Mouse (Mus musculus) CH12.LX (cell line): ENCODE measurements around the gene Yif1b. TPM values are rescaled to one million over a fixed set of nuclear protein-coding genes. Genes with fewer than 3 reads are reported as not detected.

Experiments used
- DNase-seq: peaks from one replicate; pipeline ENCODE4 v3.0.0-alpha.2; 2013; ENCODE audit errors: extremely low read depth
- H3K27ac ChIP-seq: 2 replicates; pipeline ENCODE4 v1.5.1; 2012; ENCODE audit warnings: low read depth, mild to moderate bottlenecking, control low read depth, moderate library complexity; ENCODE audit not compliant: insufficient read depth
- H3K27me3 ChIP-seq: replicated peaks from 2 replicates; pipeline ENCODE3; 2012; ENCODE audit warnings: inconsistent platforms
- H3K36me3 ChIP-seq, 2 experiments: replicated peaks in 1 of 2; 2 replicates each; pipeline versions ENCODE3 to v1.6.1; 2012; ENCODE audit warnings: inconsistent platforms in 1 of 2, low read length in 1 of 2, mild to moderate bottlenecking in 1 of 2, mixed read lengths in 1 of 2, moderate library complexity in 1 of 2; ENCODE audit not compliant: control insufficient read depth in 1 of 2, insufficient read depth in 1 of 2
- H3K4me1 ChIP-seq, 2 experiments: 2 replicates each; pipeline ENCODE4 v1.6.1; 2012; ENCODE audit warnings: inconsistent platforms in 1 of 2, moderate library complexity in 1 of 2; ENCODE audit not compliant: insufficient read depth in 2 of 2, control insufficient read depth in 1 of 2
- H3K4me2 ChIP-seq: 2 replicates; pipeline ENCODE4 v1.6.1; 2012; ENCODE audit warnings: low read depth, mild to moderate bottlenecking, control low read depth; ENCODE audit not compliant: poor library complexity, insufficient read depth, severe bottlenecking
- H3K4me3 ChIP-seq, 3 experiments: fragments of 150-350 bp in 1 of 3; sonication (generic) in 1 of 3; replicated peaks in 1 of 3; 2 replicates each; pipeline versions ENCODE3 to v1.5.1; 2011 to 2012; ENCODE audit warnings: low read depth in 2 of 3, low read length in 2 of 3, mild to moderate bottlenecking in 2 of 3, moderate library complexity in 2 of 3, control low read depth in 1 of 3, improper control_type of control experiment in 1 of 3, inconsistent platforms in 1 of 3, mixed read lengths in 1 of 3; ENCODE audit not compliant: poor library complexity in 1 of 3
- H3K79me2 ChIP-seq: replicated peaks from 2 replicates; pipeline ENCODE4 v1.6.1; 2012; ENCODE audit warnings: mild to moderate bottlenecking, moderate library complexity; ENCODE audit not compliant: control insufficient read depth, poor library complexity, insufficient read depth, severe bottlenecking; ENCODE audit errors: extremely low read depth
- H3K9ac ChIP-seq: 2 replicates; pipeline ENCODE4 v1.6.1; 2012; ENCODE audit warnings: low read depth, mild to moderate bottlenecking, control low read depth, moderate library complexity; ENCODE audit not compliant: insufficient read depth
- H3K9me3 ChIP-seq: replicated peaks from 2 replicates; pipeline ENCODE3; 2012; ENCODE audit warnings: low read length, inconsistent platforms, mixed read lengths
- BHLHE40 ChIP-seq: IDR thresholded peaks from 2 replicates; pipeline ENCODE4 v1.6.1; 2011; ENCODE audit warnings: mild to moderate bottlenecking, low read depth, low read length, improper control_type of control experiment
- CHD1 ChIP-seq: IDR thresholded peaks from 2 replicates; pipeline ENCODE4 v1.6.1; 2012; ENCODE audit warnings: low read depth, low read length, improper control_type of control experiment, inconsistent platforms
- CHD2 ChIP-seq: IDR thresholded peaks from 2 replicates; pipeline ENCODE4 v1.6.1; 2011; ENCODE audit warnings: low read length, improper control_type of control experiment
- CTCF ChIP-seq, 2 experiments: IDR thresholded peaks in 1 of 2; conservative IDR thresholded peaks in 1 of 2; 2 replicates each; pipeline ENCODE4 v1.5.1; 2011 to 2012; ENCODE audit warnings: low read depth in 2 of 2, low read length in 2 of 2, improper control_type of control experiment in 1 of 2, inconsistent platforms in 1 of 2, mild to moderate bottlenecking in 1 of 2, moderate library complexity in 1 of 2
- ELF1 ChIP-seq: IDR thresholded peaks from 2 replicates; pipeline ENCODE4 v1.6.1; 2014; ENCODE audit warnings: low read depth, mild to moderate bottlenecking, inconsistent platforms, low read length, improper control_type of control experiment
- EP300 ChIP-seq: IDR thresholded peaks from 2 replicates; pipeline ENCODE4 v1.6.1; 2011; ENCODE audit warnings: low read length, improper control_type of control experiment
- ETS1 ChIP-seq: conservative IDR thresholded peaks from 2 replicates; pipeline ENCODE4 v1.6.1; 2012; ENCODE audit warnings: low read depth, mild to moderate bottlenecking, inconsistent platforms, low read length, improper control_type of control experiment, moderate library complexity
- HCFC1 ChIP-seq: IDR thresholded peaks from 2 replicates; pipeline ENCODE4 v1.6.1; 2012; ENCODE audit warnings: low read depth, mild to moderate bottlenecking, inconsistent platforms, low read length, improper control_type of control experiment
- JUN ChIP-seq: IDR thresholded peaks from 2 replicates; pipeline ENCODE4 v1.6.1; 2011; ENCODE audit warnings: low read depth, mild to moderate bottlenecking, low read length, improper control_type of control experiment, moderate library complexity; ENCODE audit not compliant: insufficient read depth
- JUND ChIP-seq: conservative IDR thresholded peaks from 2 replicates; pipeline ENCODE4 v1.6.1; 2011; ENCODE audit warnings: low read depth, low read length, improper control_type of control experiment
- KAT2A ChIP-seq: IDR thresholded peaks from 2 replicates; pipeline ENCODE4 v1.6.1; 2012; ENCODE audit warnings: low read length, improper control_type of control experiment, inconsistent platforms; ENCODE audit not compliant: insufficient replicate concordance
- MAFK ChIP-seq: IDR thresholded peaks from 2 replicates; pipeline ENCODE4 v1.6.1; 2011; ENCODE audit warnings: low read length, improper control_type of control experiment; ENCODE audit not compliant: insufficient replicate concordance
- MAZ ChIP-seq: IDR thresholded peaks from 2 replicates; pipeline ENCODE4 v1.6.1; 2012; ENCODE audit warnings: low read depth, mild to moderate bottlenecking, inconsistent platforms, low read length, improper control_type of control experiment, moderate library complexity
- MEF2A ChIP-seq: IDR thresholded peaks from 2 replicates; pipeline ENCODE4 v1.6.1; 2014; ENCODE audit warnings: low read depth, mild to moderate bottlenecking, inconsistent platforms, low read length, improper control_type of control experiment, borderline replicate concordance
- MYC ChIP-seq: IDR thresholded peaks from 2 replicates; pipeline ENCODE4 v1.6.1; 2011; ENCODE audit warnings: low read depth, mild to moderate bottlenecking, improper control_type of control experiment, low read length
- NELFE ChIP-seq: IDR thresholded peaks from 2 replicates; pipeline ENCODE4 v1.6.1; 2011; ENCODE audit warnings: low read depth, low read length, improper control_type of control experiment
- NRF1 ChIP-seq: IDR thresholded peaks from 2 replicates; pipeline ENCODE4 v1.6.1; 2014; ENCODE audit warnings: low read depth, mild to moderate bottlenecking, inconsistent platforms, low read length, improper control_type of control experiment, moderate library complexity
- POLR2A ChIP-seq: IDR thresholded peaks from 2 replicates; pipeline ENCODE4 v1.6.1; 2011; ENCODE audit warnings: low read depth, mild to moderate bottlenecking, improper control_type of control experiment, low read length
- POLR2AphosphoS2 ChIP-seq: IDR thresholded peaks from 2 replicates; pipeline ENCODE4 v1.6.1; 2011; ENCODE audit warnings: low read depth, low read length, improper control_type of control experiment
- RAD21 ChIP-seq: IDR thresholded peaks from 2 replicates; pipeline ENCODE4 v1.6.1; 2011; ENCODE audit warnings: low read depth, mild to moderate bottlenecking, low read length, improper control_type of control experiment, moderate library complexity
- SIN3A ChIP-seq: IDR thresholded peaks from 2 replicates; pipeline ENCODE4 v1.6.1; 2012; ENCODE audit warnings: low read length, improper control_type of control experiment, inconsistent platforms
- SMC3 ChIP-seq: IDR thresholded peaks from 2 replicates; pipeline ENCODE4 v1.6.1; 2011; ENCODE audit warnings: low read depth, low read length, improper control_type of control experiment
- TBP ChIP-seq: conservative IDR thresholded peaks from 2 replicates; pipeline ENCODE4 v1.6.1; 2011; ENCODE audit warnings: low read depth, low read length, improper control_type of control experiment
- TCF12 ChIP-seq: IDR thresholded peaks from 2 replicates; pipeline ENCODE4 v1.6.1; 2014; ENCODE audit warnings: low read depth, mild to moderate bottlenecking, inconsistent platforms, low read length, improper control_type of control experiment
- ZMIZ1 ChIP-seq: IDR thresholded peaks from 2 replicates; pipeline ENCODE4 v1.6.1; 2012; ENCODE audit warnings: low read depth, mild to moderate bottlenecking, inconsistent platforms, low read length, improper control_type of control experiment
- ZNF384 ChIP-seq: IDR thresholded peaks from 2 replicates; pipeline ENCODE4 v1.6.1; 2012; ENCODE audit warnings: low read depth, low read length, improper control_type of control experiment, inconsistent platforms
- dilution Hi-C: fragments of 300-500 bp; cut with MboI; formaldehyde crosslinking; loops from 2 replicates; pipeline ENCODE4 v1.14.3; 2020; ENCODE audit warnings: low sequenced_read_pairs; ENCODE audit not compliant: extremely low pct_unique_long_range_greater_than_20kb, extremely low pct_ligation_motif_present
- in situ Hi-C: fragments of 300-500 bp; cut with MboI; formaldehyde crosslinking; loops from 3 replicates; pipeline ENCODE4 v1.14.3; 2019; ENCODE audit warnings: low sequenced_read_pairs, low pct_ligation_motif_present, low pct_unique_long_range_greater_than_20kb, mixed read lengths
- polyA plus RNA-seq: library from polyadenylated mRNA; unstranded; fragments of >175 nt; gene quantifications from 2 replicates; pipeline ENCODE4 v1.2.1, GENCODE M21; 2012; ENCODE audit warnings: low read depth; ENCODE audit not compliant: insufficient read length
- total RNA-seq, 2 experiments: library from RNA; depleted of rRNA; stranded (reverse); fragments of 300-350 nt in 1 of 2; fragments of >200 nt in 1 of 2; gene quantifications; 2 replicates each; pipeline ENCODE4 v1.2.3; 2012 to 2014

The Yif1b gene
- total and polyA plus RNA-seq, 3 experiments = 63.0 to 99.4 (median 69.4) TPM

DNA sequence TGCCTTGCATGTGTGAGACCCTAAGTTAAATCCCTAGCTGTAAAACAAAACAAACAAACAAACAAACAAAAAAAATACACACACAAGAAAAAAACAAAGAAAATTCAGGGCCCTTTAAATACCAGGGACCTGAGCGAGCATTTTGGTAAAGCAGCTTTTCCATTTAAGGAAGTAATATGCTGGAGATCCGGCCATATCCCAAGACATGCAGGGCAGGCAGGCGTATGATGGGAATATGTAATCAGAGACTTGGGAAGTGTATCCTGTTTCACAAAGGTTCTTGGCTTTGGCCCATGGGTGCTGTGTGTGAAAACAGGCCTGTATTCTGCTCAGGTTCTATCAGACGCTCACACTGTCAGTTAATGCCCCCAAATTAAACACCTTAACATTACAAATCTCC lies 39.4 kb downstream of the Yif1b start:
- Histone ChIP-seq H3K36me3 (no peaks in the 10 kb centered on the region), H3K27ac (no peak overlapping the region), H3K4me1 (peaks cover 0 to 4% of the 10 kb centered on the region in 2 experiments; a peak in 2 of 4 replicates), H3K4me3 (no peak overlapping the region), H3K9me3 (peaks cover 3% of the 10 kb centered on the region), H3K27me3 (peaks cover 20% of the 10 kb centered on the region), H3K9ac (no peak overlapping the region), H3K4me2 (no peak overlapping the region), H3K79me2 (no peaks in the 10 kb centered on the region)
- DNase-seq = no peak
- TF ChIP-seq MEF2A = no peak
- TF ChIP-seq NELFE = no peak
- TF ChIP-seq POLR2AphosphoS2 = no peak
- TF ChIP-seq SIN3A = no peak
- no peak for TF ChIP-seq TBP
- no peak for TF ChIP-seq CTCF (conservative IDR thresholded peaks at IDR 0.05 in 1 of 2, IDR thresholded peaks at IDR 0.05 in 1 of 2; ENCODE audit: low read depth in 2 of 2, low read length in 2 of 2)
- in situ Hi-C loops (no loop called here), dilution Hi-C loops (no loop called here)

GRCm38 (mm10) chr7:29279261-29279660 lies 41.1 kb downstream of the Yif1b start:
- no peak for TF ChIP-seq CHD2
- H3K27me3 ChIP-seq = peaks cover 27% of the 10 kb centered on the region
- no peak for DNase-seq
- H3K4me3 ChIP-seq = no peak overlapping the region
- dilution Hi-C loops = no loop called here
- in situ Hi-C loops = no loop called here
- no peak overlapping the region for H3K4me2 ChIP-seq
- H3K9ac ChIP-seq = no peak overlapping the region
- no peaks in the 10 kb centered on the region for H3K36me3 ChIP-seq
- no peaks in the 10 kb centered on the region for H3K79me2 ChIP-seq
- no peak overlapping the region for H3K27ac ChIP-seq
- H3K4me1 ChIP-seq = peaks cover 0 to 4% of the 10 kb centered on the region in 2 experiments; a peak in 2 of 4 replicates
- H3K9me3 ChIP-seq = peaks cover 3% of the 10 kb centered on the region

DNA sequence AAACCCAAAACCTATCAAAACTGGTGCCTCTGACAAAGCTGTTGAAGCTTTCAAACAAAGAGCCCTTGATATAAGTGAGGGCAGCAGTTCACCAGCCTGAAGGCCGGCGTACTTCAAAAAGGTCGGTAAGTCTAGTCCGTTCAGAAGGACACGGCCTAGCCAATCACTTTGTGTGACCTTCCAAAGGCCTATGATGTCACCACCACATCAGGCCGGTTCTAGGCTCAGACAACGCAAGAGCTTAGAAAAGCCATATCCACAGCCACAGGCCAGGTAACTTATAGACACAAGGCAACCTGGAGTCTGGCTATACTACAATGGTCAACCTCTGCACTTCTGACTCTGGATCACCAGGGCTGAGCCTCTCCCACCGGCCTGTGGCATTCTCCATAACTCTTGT lies 41.8 kb downstream of the Yif1b start:
- Histone ChIP-seq H3K4me2 (no peak overlapping the region), H3K27ac (no peak overlapping the region), H3K36me3 (no peaks in the 10 kb centered on the region), H3K79me2 (no peaks in the 10 kb centered on the region), H3K9me3 (peaks cover 3% of the 10 kb centered on the region), H3K4me3 (no peak overlapping the region), H3K4me1 (peaks cover 0 to 4% of the 10 kb centered on the region in 2 experiments; a peak in 2 of 4 replicates), H3K9ac (no peak overlapping the region), H3K27me3 (peaks cover 32% of the 10 kb centered on the region)
- no peak for DNase-seq
- no peak for TF ChIP-seq MAZ
- no peak for TF ChIP-seq ZMIZ1
- TF ChIP-seq MAFK = no peak
- no peak for TF ChIP-seq JUND
- no peak for TF ChIP-seq RAD21
- TF ChIP-seq HCFC1 = no peak
- TF ChIP-seq EP300 = no peak
- no peak for TF ChIP-seq KAT2A
- TF ChIP-seq ELF1 = no peak
- TF ChIP-seq POLR2AphosphoS2 = no peak
- TF ChIP-seq ZNF384 = no peak
- TF ChIP-seq POLR2A = no peak
- TF ChIP-seq SMC3 = no peak
- no peak for TF ChIP-seq MYC
- no peak for TF ChIP-seq BHLHE40
- TF ChIP-seq CHD1 = no peak
- TF ChIP-seq NRF1 = no peak
- TF ChIP-seq TCF12 = no peak
- no peak for TF ChIP-seq ETS1
- no peak for TF ChIP-seq JUN
- dilution Hi-C loops (no loop called here), in situ Hi-C loops (no loop called here)
